Mouse (Mus musculus) hindbrain, embryonic 15.5 days (tissue): ENCODE data around the gene Clpsl2. TPM values are rescaled to one million over a fixed set of nuclear protein-coding genes. Genes with fewer than 3 reads are reported as not detected.

Experiments
- ATAC-seq: fragments of 200-750 bp; cut with Nextera tagmentation; 2 replicates; pipeline ENCODE4 v1.8.0; 2017; ENCODE audit warnings: low read depth, moderate number of reproducible peaks, moderate TSS enrichment; ENCODE audit not compliant: low FRiP score
- H3K27ac ChIP-seq: fragments of 300-500 bp; sonication (generic); replicated peaks from 2 replicates; pipeline ENCODE4 v1.5.1; 2015; ENCODE audit warnings: mild to moderate bottlenecking, inconsistent platforms
- H3K27me3 ChIP-seq: fragments of 300-500 bp; sonication (generic); 2 replicates; pipeline ENCODE4 v1.6.1; 2015; ENCODE audit warnings: control low read depth, inconsistent platforms
- H3K36me3 ChIP-seq: fragments of 300-500 bp; sonication (generic); 2 replicates; pipeline ENCODE4 v1.6.1; 2015; ENCODE audit warnings: control low read depth, inconsistent platforms
- H3K4me1 ChIP-seq: fragments of 300-500 bp; sonication (generic); replicated peaks from 2 replicates; pipeline ENCODE4 v1.6.1; 2015; ENCODE audit warnings: control low read depth, inconsistent platforms
- H3K4me2 ChIP-seq: fragments of 300-500 bp; sonication (generic); 2 replicates; pipeline ENCODE4 v1.6.1; 2015; ENCODE audit warnings: moderate library complexity, mild to moderate bottlenecking, inconsistent platforms
- H3K4me3 ChIP-seq: fragments of 300-500 bp; sonication (generic); 2 replicates; pipeline ENCODE4 v1.5.1; 2015; ENCODE audit warnings: mild to moderate bottlenecking, inconsistent platforms
- H3K9ac ChIP-seq: fragments of 300-500 bp; sonication (generic); 2 replicates; pipeline ENCODE4 v1.6.1; 2015; ENCODE audit warnings: inconsistent platforms
- H3K9me3 ChIP-seq: fragments of 300-500 bp; sonication (generic); 2 replicates; pipeline ENCODE4 v1.6.1; 2016; ENCODE audit warnings: control low read depth, inconsistent platforms
- WGBS: fragments of 180-500 bp; shearing (Covaris S2); methylation state at CpG from one replicate; pipeline ENCODE4 v1.1.7; 2015; 5-methylcytosine and 5-hydroxymethylcytosine counted together
- polyA plus RNA-seq: library from polyadenylated mRNA; unstranded; fragments of >200 nt; fragmentation: Nextera tagmentation; extraction: Ambion mirVana; gene quantifications from 2 replicates; pipeline ENCODE4 v1.2.1, GENCODE M21; 2015

Clpsl2 gene
- polyA plus RNA-seq, 1 experiment from 2014 or later: not detected

GRCm38 (mm10) chr17:28513844-28514243 is 35.4 kb upstream of the Clpsl2 start:
- 69% methylated on average over 7 of the region's 7 CpGs for WGBS
- Histone ChIP-seq H3K4me3 (no peak overlapping the region), H3K9me3 (no peaks in the 10 kb centered on the region), H3K4me1 (peaks cover 27% of the 10 kb centered on the region), H3K27ac (no peak overlapping the region), H3K9ac (no peak overlapping the region), H3K4me2 (no peak overlapping the region), H3K27me3 (0 out of 2 replicates have a peak, but pooled peaks cover 4% of the 10 kb centered on the region), H3K36me3 (no peaks in the 10 kb centered on the region)
- no peak for ATAC-seq

- Histone ChIP-seq H3K27ac (no peak overlapping the region), H3K27me3 (0 out of 2 replicates have a peak, but pooled peaks cover 4% of the 10 kb centered on the region), H3K9me3 (no peaks in the 10 kb centered on the region), H3K9ac (no peak overlapping the region), H3K36me3 (no peaks in the 10 kb centered on the region), H3K4me3 (no peak overlapping the region), H3K4me2 (no peak overlapping the region), H3K4me1 (peaks cover 28% of the 10 kb centered on the region)
- no peak for ATAC-seq
- WGBS: 47% methylated on average over 5 of the region's 5 CpGs
Observed at GRCm38 (mm10) chr17:28514555-28514954, 34.7 kb upstream of the Clpsl2 start.

GRCm38 (mm10) chr17:28515431-28516341 is 33.5 kb upstream of the Clpsl2 start:
- no peak; the same call in 1 of the 2 replicates for ATAC-seq
- H3K9ac ChIP-seq: no peak overlapping the region
- no peak overlapping the region for H3K27ac ChIP-seq
- peaks cover 7% of the 10 kb centered on the region for H3K27me3 ChIP-seq
- no peaks in the 10 kb centered on the region for H3K36me3 ChIP-seq
- no peak overlapping the region for H3K4me2 ChIP-seq
- peaks cover 25% of the 10 kb centered on the region for H3K4me1 ChIP-seq
- H3K4me3 ChIP-seq: no peak overlapping the region
- WGBS: 67% methylated on average over 10 of the region's 10 CpGs
- no peaks in the 10 kb centered on the region for H3K9me3 ChIP-seq

GRCm38 (mm10) chr17:28516881-28517280 is 32.3 kb upstream of the Clpsl2 start:
- peaks cover 10% of the 10 kb centered on the region for H3K27me3 ChIP-seq
- 0 out of 2 replicates have a peak overlapping the region, but pooled peaks have one; percentile 51 for H3K4me3 ChIP-seq
- 0 out of 2 replicates have a peak overlapping the region, but pooled peaks have one; percentile 70 for H3K27ac ChIP-seq
- peak overlapping the region; percentile 98 for H3K4me2 ChIP-seq
- H3K9me3 ChIP-seq: no peaks in the 10 kb centered on the region
- H3K36me3 ChIP-seq: no peaks in the 10 kb centered on the region
- peaks cover 24% of the 10 kb centered on the region for H3K4me1 ChIP-seq
- WGBS: 79% methylated on average over 4 of the region's 4 CpGs
- no peak for ATAC-seq
- H3K9ac ChIP-seq: no peak overlapping the region

- ATAC-seq: peak; percentile 23
Observed at GRCm38 (mm10) chr17:28517441-28517955, 31.7 kb upstream of the Clpsl2 start, which contains the start of gene Fkbp5. TSS of gene Fkbp5 (minus strand) at chr17:28517527.

GRCm38 (mm10) chr17:28517956-28518614 is 31.1 kb upstream of the Clpsl2 start:
- no peaks in the 10 kb centered on the region for H3K36me3 ChIP-seq
- ATAC-seq: peak; percentile 68
- peak overlapping the region; percentile 65 for H3K9ac ChIP-seq
- no peaks in the 10 kb centered on the region for H3K9me3 ChIP-seq
- peak overlapping the region; percentile 70 for H3K27ac ChIP-seq
- under 1% methylated on average over 33 of the region's 46 CpGs for WGBS
- H3K27me3 ChIP-seq: peaks cover 10% of the 10 kb centered on the region
- H3K4me1 ChIP-seq: peaks cover 28% of the 10 kb centered on the region
- H3K4me3 ChIP-seq: peak overlapping the region; percentile 51
- H3K4me2 ChIP-seq: peak overlapping the region; percentile 98

More at GRCm38 (mm10) chr17:28517441-28517955, 31.7 kb upstream of the Clpsl2 start, which contains the start of gene Fkbp5:
- H3K4me3 ChIP-seq: peak within 1 kb of the TSS; percentile 51
- H3K36me3 ChIP-seq: no peaks in the 10 kb centered on the region
- H3K9me3 ChIP-seq: no peaks in the 10 kb centered on the region
- peaks cover 10% of the 10 kb centered on the region for H3K27me3 ChIP-seq
- peak within 1 kb of the TSS; percentile 65 for H3K9ac ChIP-seq
- peak within 1 kb of the TSS; percentile 70 for H3K27ac ChIP-seq
- 3% methylated on average over 16 of the region's 16 CpGs for WGBS
- peaks cover 28% of the 10 kb centered on the region for H3K4me1 ChIP-seq
- peak within 1 kb of the TSS; percentile 98 for H3K4me2 ChIP-seq

- Histone ChIP-seq H3K36me3 (no peaks in the 10 kb centered on the region), H3K4me1 (peaks cover 31% of the 10 kb centered on the region), H3K27ac (peak overlapping the region; percentile 70), H3K9me3 (no peaks in the 10 kb centered on the region), H3K4me2 (peak overlapping the region; percentile 98), H3K27me3 (peaks cover 10% of the 10 kb centered on the region), H3K9ac (peak overlapping the region; percentile 65), H3K4me3 (peak overlapping the region; percentile 51)
- 19% methylated on average over 8 of the region's 8 CpGs for WGBS
- ATAC-seq: no peak
Observed at GRCm38 (mm10) chr17:28518615-28519071, 30.6 kb upstream of the Clpsl2 start.

- Histone ChIP-seq H3K9me3 (no peaks in the 10 kb centered on the region), H3K9ac (no peak overlapping the region), H3K27ac (no peak overlapping the region), H3K4me1 (peaks cover 31% of the 10 kb centered on the region), H3K4me2 (no peak overlapping the region), H3K4me3 (no peak overlapping the region), H3K27me3 (peaks cover 10% of the 10 kb centered on the region), H3K36me3 (no peaks in the 10 kb centered on the region)
- no peak for ATAC-seq
- 93% methylated on average over 3 of the region's 3 CpGs for WGBS
Observed at GRCm38 (mm10) chr17:28519827-28520226, 29.4 kb upstream of the Clpsl2 start.

GRCm38 (mm10) chr17:28520561-28520960 is 28.6 kb upstream of the Clpsl2 start:
- H3K36me3 ChIP-seq: no peaks in the 10 kb centered on the region
- no peaks in the 10 kb centered on the region for H3K9me3 ChIP-seq
- H3K9ac ChIP-seq: no peak overlapping the region
- ATAC-seq: no peak
- 86% methylated on average over 4 of the region's 4 CpGs for WGBS
- H3K27ac ChIP-seq: no peak overlapping the region
- H3K4me3 ChIP-seq: no peak overlapping the region
- no peak overlapping the region for H3K4me2 ChIP-seq
- peaks cover 10% of the 10 kb centered on the region for H3K27me3 ChIP-seq
- H3K4me1 ChIP-seq: peaks cover 31% of the 10 kb centered on the region

GRCm38 (mm10) chr17:28521071-28521726 is 28.0 kb upstream of the Clpsl2 start:
- no peak overlapping the region for H3K4me3 ChIP-seq
- no peak overlapping the region for H3K27ac ChIP-seq
- peak overlapping the region; percentile 91; the same call in 1 of the 2 replicates for H3K4me2 ChIP-seq
- H3K27me3 ChIP-seq: peaks cover 8% of the 10 kb centered on the region
- H3K9me3 ChIP-seq: no peaks in the 10 kb centered on the region
- H3K4me1 ChIP-seq: peaks cover 31% of the 10 kb centered on the region
- H3K36me3 ChIP-seq: no peaks in the 10 kb centered on the region
- ATAC-seq: no peak
- no peak overlapping the region for H3K9ac ChIP-seq
- WGBS: 67% methylated on average over 5 of the region's 5 CpGs

GRCm38 (mm10) chr17:28521920-28522319 is 27.3 kb upstream of the Clpsl2 start:
- Histone ChIP-seq H3K9ac (no peak overlapping the region), H3K36me3 (no peaks in the 10 kb centered on the region), H3K4me3 (peak overlapping the region; percentile 70), H3K9me3 (no peaks in the 10 kb centered on the region), H3K27me3 (peaks cover 8% of the 10 kb centered on the region), H3K4me1 (peaks cover 31% of the 10 kb centered on the region), H3K4me2 (peak overlapping the region; percentile 91), H3K27ac (peak overlapping the region; percentile 96; the same call in 1 of the 2 replicates)
- WGBS: 38% methylated on average over 6 of the region's 6 CpGs
- peak; percentile 1; the same call in 1 of the 2 replicates for ATAC-seq
